Mouse (Mus musculus): ENCODE results near the gene Gfpt2. TPM values are rescaled to one million over a fixed set of nuclear protein-coding genes. Genes with fewer than 3 reads are reported as not detected.

Gfpt2 gene
- total and polyA plus RNA-seq, 3 experiments = 0.04 TPM; not detected in 2

- DNase-seq (ENCODE audit: extremely low read depth) = no peak
- Histone ChIP-seq H3K27me3 (replicated peaks) (no peaks in the 10 kb centered on the region), H3K4me1 (ENCODE audit: control insufficient read depth in 1 of 2, insufficient read depth in 2 of 2) (peaks cover 10 to 24% of the 10 kb centered on the region in 2 experiments), H3K36me3 (replicated peaks in 1 of 2; ENCODE audit: control insufficient read depth in 1 of 2, insufficient read depth in 1 of 2, low read length in 1 of 2) (peaks cover 23 to 76% of the 10 kb centered on the region in 2 experiments), H3K9ac (ENCODE audit: insufficient read depth, low read depth) (no peak overlapping the region), H3K27ac (ENCODE audit: insufficient read depth, low read depth) (no peak overlapping the region), H3K79me2 (replicated peaks; ENCODE audit: control insufficient read depth, extremely low read depth, insufficient read depth, poor library complexity, severe bottlenecking) (no peaks in the 10 kb centered on the region), H3K9me3 (replicated peaks; ENCODE audit: low read length) (no peaks in the 10 kb centered on the region), H3K4me2 (ENCODE audit: insufficient read depth, low read depth, poor library complexity, severe bottlenecking) (no peak overlapping the region), H3K4me3 (replicated peaks in 1 of 3; ENCODE audit: low read depth in 2 of 3, low read length in 2 of 3, poor library complexity in 1 of 3) (no peak overlapping the region)
- dilution Hi-C loops (cut with MboI; ENCODE audit: extremely low pct_ligation_motif_present, extremely low pct_unique_long_range_greater_than_20kb, low sequenced_read_pairs) (no loop called here), in situ Hi-C loops (cut with MboI; ENCODE audit: low pct_ligation_motif_present, low pct_unique_long_range_greater_than_20kb, low sequenced_read_pairs) (no loop called here)
- TF ChIP-seq EP300 (IDR thresholded peaks at IDR 0.05; ENCODE audit: low read length) = no peak
- no peak for TF ChIP-seq ZC3H11A (IDR thresholded peaks at IDR 0.05; ENCODE audit: low read depth, low read length)
- TF ChIP-seq MAX (IDR thresholded peaks at IDR 0.05; ENCODE audit: low read length) = no peak
- TF ChIP-seq ZMIZ1 (IDR thresholded peaks at IDR 0.05; ENCODE audit: low read depth, low read length) = no peak
- no peak for TF ChIP-seq ZKSCAN1 (IDR thresholded peaks at IDR 0.05; ENCODE audit: borderline replicate concordance, low read depth, low read length)
- no peak for TF ChIP-seq NELFE (IDR thresholded peaks at IDR 0.05; ENCODE audit: low read depth, low read length)
- no peak for TF ChIP-seq CHD1 (IDR thresholded peaks at IDR 0.05; ENCODE audit: low read depth, low read length)
- TF ChIP-seq CTCF (conservative IDR thresholded peaks at IDR 0.05 in 1 of 2, IDR thresholded peaks at IDR 0.05 in 1 of 2; ENCODE audit: low read depth in 2 of 2, low read length in 2 of 2) = no peak
- no peak for TF ChIP-seq MEF2A (IDR thresholded peaks at IDR 0.05; ENCODE audit: borderline replicate concordance, low read depth, low read length)
- no peak for TF ChIP-seq SMC3 (IDR thresholded peaks at IDR 0.05; ENCODE audit: low read depth, low read length)
- TF ChIP-seq KAT2A (IDR thresholded peaks at IDR 0.05; ENCODE audit: insufficient replicate concordance, low read length) = no peak
- no peak for TF ChIP-seq USF2 (conservative IDR thresholded peaks at IDR 0.05; ENCODE audit: low read depth, low read length)
- no peak for TF ChIP-seq TCF12 (IDR thresholded peaks at IDR 0.05; ENCODE audit: low read depth, low read length)
- TF ChIP-seq GABPA (IDR thresholded peaks at IDR 0.05; ENCODE audit: insufficient replicate concordance, low read depth, low read length) = no peak
- TF ChIP-seq CHD2 (IDR thresholded peaks at IDR 0.05; ENCODE audit: low read length) = no peak
- TF ChIP-seq ELF1 (IDR thresholded peaks at IDR 0.05; ENCODE audit: low read depth, low read length) = no peak
- TF ChIP-seq MAZ (IDR thresholded peaks at IDR 0.05; ENCODE audit: low read depth, low read length) = no peak
- no peak for TF ChIP-seq USF1 (IDR thresholded peaks at IDR 0.05; ENCODE audit: low read depth, low read length)
- TF ChIP-seq NRF1 (IDR thresholded peaks at IDR 0.05; ENCODE audit: low read depth, low read length) = no peak
Measured at GRCm38 (mm10) chr11:49872779-49873178, 78.8 kb downstream of the Gfpt2 start.

- peaks cover 17 to 75% of the 10 kb centered on the region in 2 experiments for H3K36me3 ChIP-seq (replicated peaks in 1 of 2; ENCODE audit: control insufficient read depth in 1 of 2, insufficient read depth in 1 of 2, low read length in 1 of 2)
- no peak overlapping the region for H3K9ac ChIP-seq (ENCODE audit: insufficient read depth, low read depth)
- TF ChIP-seq RCOR1 (conservative IDR thresholded peaks at IDR 0.05; ENCODE audit: low read depth, low read length) (no peak), USF1 (IDR thresholded peaks at IDR 0.05; ENCODE audit: low read depth, low read length) (no peak), ZNF384 (IDR thresholded peaks at IDR 0.05; ENCODE audit: low read depth, low read length) (no peak)
- H3K4me3 ChIP-seq (replicated peaks in 1 of 3; ENCODE audit: low read depth in 2 of 3, low read length in 2 of 3, poor library complexity in 1 of 3) = no peak overlapping the region
- in situ Hi-C loops (cut with MboI; ENCODE audit: low pct_ligation_motif_present, low pct_unique_long_range_greater_than_20kb, low sequenced_read_pairs) (no loop called here), dilution Hi-C loops (cut with MboI; ENCODE audit: extremely low pct_ligation_motif_present, extremely low pct_unique_long_range_greater_than_20kb, low sequenced_read_pairs) (no loop called here)
- no peak for DNase-seq (ENCODE audit: extremely low read depth)
- H3K79me2 ChIP-seq (replicated peaks; ENCODE audit: control insufficient read depth, extremely low read depth, insufficient read depth, poor library complexity, severe bottlenecking) = no peaks in the 10 kb centered on the region
- no peaks in the 10 kb centered on the region for H3K27me3 ChIP-seq (replicated peaks)
- H3K4me1 ChIP-seq (ENCODE audit: control insufficient read depth in 1 of 2, insufficient read depth in 2 of 2) = peaks cover 14 to 19% of the 10 kb centered on the region in 2 experiments
- no peak overlapping the region for H3K27ac ChIP-seq (ENCODE audit: insufficient read depth, low read depth)
- no peaks in the 10 kb centered on the region for H3K9me3 ChIP-seq (replicated peaks; ENCODE audit: low read length)
- H3K4me2 ChIP-seq (ENCODE audit: insufficient read depth, low read depth, poor library complexity, severe bottlenecking) = no peak overlapping the region
Measured at GRCm38 (mm10) chr11:49876948-49877817, 83.2 kb downstream of the Gfpt2 start.

Data from CH12.LX (cell line).